Comparison of ENCODE assay signal across 19 mouse cellular contexts in the genomic region with DNA sequence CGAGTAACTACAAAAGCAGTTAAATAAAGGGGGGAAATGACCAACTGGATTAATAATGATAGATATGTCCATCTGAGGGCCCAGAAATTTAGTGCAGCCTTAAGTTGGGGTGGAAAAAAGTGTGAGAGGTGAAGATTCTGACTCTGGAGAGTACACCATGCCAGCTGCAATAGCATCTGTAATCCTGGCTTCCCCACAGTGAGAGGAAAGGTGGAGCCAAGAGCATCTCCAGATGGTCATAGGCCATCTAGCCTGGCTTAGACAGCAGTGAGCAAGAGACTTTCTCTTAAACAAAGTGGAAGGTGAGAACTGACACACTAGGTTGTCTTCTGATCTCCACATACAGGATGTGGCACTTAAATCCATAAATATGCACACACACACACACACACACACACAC.
DNase-seq lines count a peak whose midpoint lies in the region; ATAC-seq and TF ChIP-seq lines count a peak whose summit lies in the region.
"Had no signal": no experiment of that assay in that cellular context is flagged by ENCODE, and none has a peak within 500 bp of the region (broad histone marks: within the 10 kb centered on the region; RNA-seq: fewer than 3 reads in every experiment).

No protein-coding gene starts in this region.

- no peak overlapping the region for H3K27ac ChIP-seq in hindbrain, embryonic 16.5 days (ENCODE audit: low read depth, low read length)
- H3K27ac ChIP-seq in hindbrain, embryonic 12.5 days: no peak overlapping the region
- no peak overlapping the region for H3K27ac ChIP-seq in left cerebral cortex, adult 2 months
- H3K27ac ChIP-seq: embryonic facial prominence, embryonic 13.5 days; embryonic facial prominence, embryonic 15.5 days; forebrain, embryonic 10.5 days; forebrain, embryonic 12.5 days had no signal

- no peak for TF ChIP-seq CTCF in left cerebral cortex, adult 2 months (IDR thresholded peaks at IDR 0.05)

- no peaks in the 10 kb centered on the region for H3K27me3 ChIP-seq in hindbrain, embryonic 16.5 days (replicated peaks; ENCODE audit: control insufficient read depth, insufficient read depth, low read length)
- no peaks in the 10 kb centered on the region for H3K27me3 ChIP-seq in hindbrain, embryonic 12.5 days
- H3K27me3 ChIP-seq: embryonic facial prominence, embryonic 13.5 days; embryonic facial prominence, embryonic 15.5 days; forebrain, embryonic 12.5 days had no signal

- H3K9me3 ChIP-seq in hindbrain, embryonic 16.5 days (ENCODE audit: control insufficient read depth, low read length): no peaks in the 10 kb centered on the region
- H3K9me3 ChIP-seq in hindbrain, embryonic 12.5 days (replicated peaks): no peaks in the 10 kb centered on the region
- H3K9me3 ChIP-seq: embryonic facial prominence, embryonic 13.5 days; embryonic facial prominence, embryonic 15.5 days; forebrain, embryonic 10.5 days; forebrain, embryonic 12.5 days had no signal

- intact Hi-C loops in left cerebral cortex, postnatal 4 days (cut with DNase I): no loop called here
- intact Hi-C loops in left cerebral cortex, adult 2 months (cut with DNase I): no loop called here

- WGBS in hindbrain, embryonic 16.5 days: 82% methylated on average over 1 of the region's 1 CpGs
- 85% methylated on average over 1 of the region's 1 CpGs for WGBS in hindbrain, embryonic 12.5 days

- peak; percentile 40; the same call in 1 of the 2 replicates for ATAC-seq in hindbrain, embryonic 16.5 days
- ATAC-seq in hindbrain, embryonic 12.5 days (ENCODE audit: low FRiP score): no peak
- ATAC-seq: forebrain, embryonic 14.5 days had no signal

- H3K9ac ChIP-seq in hindbrain, embryonic 16.5 days (ENCODE audit: low read depth, low read length): no peak overlapping the region
- no peak overlapping the region for H3K9ac ChIP-seq in hindbrain, embryonic 12.5 days
- H3K9ac ChIP-seq: embryonic facial prominence, embryonic 13.5 days; embryonic facial prominence, embryonic 15.5 days; forebrain, embryonic 12.5 days had no signal

- DNase-seq in left cerebral cortex, postnatal 4 days: peak; percentile 35
- no peak for DNase-seq in left cerebral cortex, adult 2 months (ENCODE audit: extremely low spot score in 1 of 2, low spot score in 2 of 2)
- DNase-seq: adrenal gland, adult 2 months; adrenal gland, postnatal 10 days; adrenal gland, postnatal 25 days; cerebellum, adult 11 months; cerebellum, adult 18-20 months; cerebellum, adult 8-10 months; cerebellum, adult 9-11 months; cerebellum, postnatal 25 days; embryo, embryonic 11 days had no signal

- H3K36me3 ChIP-seq in hindbrain, embryonic 16.5 days (ENCODE audit: control insufficient read depth, insufficient read depth, low read length): no peaks in the 10 kb centered on the region
- no peaks in the 10 kb centered on the region for H3K36me3 ChIP-seq in hindbrain, embryonic 12.5 days
- H3K36me3 ChIP-seq: embryonic facial prominence, embryonic 13.5 days; embryonic facial prominence, embryonic 15.5 days; forebrain, embryonic 10.5 days; forebrain, embryonic 12.5 days had no signal

- H3K4me2 ChIP-seq in hindbrain, embryonic 16.5 days (ENCODE audit: low read length): no peak overlapping the region
- no peak overlapping the region for H3K4me2 ChIP-seq in hindbrain, embryonic 12.5 days (replicated peaks)
- H3K4me2 ChIP-seq: embryonic facial prominence, embryonic 13.5 days; embryonic facial prominence, embryonic 15.5 days; forebrain, embryonic 12.5 days had no signal

- no peak overlapping the region for H3K4me3 ChIP-seq in hindbrain, embryonic 16.5 days (ENCODE audit: low read length)
- no peak overlapping the region for H3K4me3 ChIP-seq in hindbrain, embryonic 12.5 days
- H3K4me3 ChIP-seq in left cerebral cortex, adult 2 months: no peak overlapping the region
- H3K4me3 ChIP-seq: embryonic facial prominence, embryonic 13.5 days; embryonic facial prominence, embryonic 15.5 days; erythroblast, embryonic 14.5 days; forebrain, embryonic 10.5 days; forebrain, embryonic 12.5 days had no signal

- H3K4me1 ChIP-seq in hindbrain, embryonic 16.5 days (ENCODE audit: control insufficient read depth, insufficient read depth, low read depth, low read length): no peaks in the 10 kb centered on the region
- H3K4me1 ChIP-seq in hindbrain, embryonic 12.5 days: no peaks in the 10 kb centered on the region
- H3K4me1 ChIP-seq: embryonic facial prominence, embryonic 13.5 days; embryonic facial prominence, embryonic 15.5 days had no signal
